Mouse (Mus musculus): ENCODE measurements around the gene Wdr44. TPM values are rescaled to one million over a fixed set of nuclear protein-coding genes. Genes with fewer than 3 reads are reported as not detected.

The Wdr44 gene
- 2.4 TPM for polyA plus RNA-seq (2015; fragmentation: Illumina TruSeq; extraction: RNeasy Lipid Tissue Mini Kit (QIAGEN cat#74804); ENCODE audit: insufficient read depth, low read depth, low replicate concordance)

GRCm38 (mm10) chrX:23692722-23693442 lies at the start of gene Wdr44:
TSS of gene Wdr44 (plus strand) at chrX:23693051.

Other genes with a start within 250 kb of the Wdr44 start
- gene Gm4907, start 189.5 kb downstream of the Wdr44 start, polyA plus RNA-seq (2015; fragmentation: Illumina TruSeq; extraction: RNeasy Lipid Tissue Mini Kit (QIAGEN cat#74804); ENCODE audit: insufficient read depth, low read depth, low replicate concordance): not detected

Measured in pancreas, adult 10 weeks (tissue).